Mouse (Mus musculus) kidney, embryonic 14.5 days (tissue): Measurements from ENCODE around the gene Ank. TPM values are rescaled to one million over a fixed set of nuclear protein-coding genes. Genes with fewer than 3 reads are reported as not detected.

Experiments
- ATAC-seq: fragments of 200-750 bp; cut with Nextera tagmentation; 2 replicates; pipeline ENCODE4 v1.8.0; 2017; ENCODE audit warnings: moderate number of reproducible peaks, mild to moderate bottlenecking, moderate TSS enrichment, moderate library complexity; ENCODE audit not compliant: low FRiP score, low TSS enrichment
- H3K27ac ChIP-seq: fragments of 300-500 bp; sonication (generic); 2 replicates; pipeline ENCODE4 v1.5.1; 2014; ENCODE audit warnings: low read depth, mild to moderate bottlenecking, low read length, moderate library complexity, mixed read lengths
- H3K27me3 ChIP-seq: fragments of 300-500 bp; sonication (generic); 2 replicates; pipeline ENCODE4 v1.6.1; 2014; ENCODE audit warnings: mild to moderate bottlenecking, low read length; ENCODE audit not compliant: control insufficient read depth, insufficient read depth
- H3K36me3 ChIP-seq: fragments of 300-500 bp; sonication (generic); 2 replicates; pipeline ENCODE4 v1.6.1; 2014; ENCODE audit warnings: low read length, mixed read lengths; ENCODE audit not compliant: control insufficient read depth, insufficient read depth
- H3K4me1 ChIP-seq: fragments of 300-500 bp; sonication (generic); 2 replicates; pipeline ENCODE4 v1.6.1; 2014; ENCODE audit warnings: low read length, mixed read lengths; ENCODE audit not compliant: control insufficient read depth, insufficient read depth
- H3K4me2 ChIP-seq: fragments of 300-500 bp; sonication (generic); replicated peaks from 2 replicates; pipeline ENCODE4 v1.6.1; 2014; ENCODE audit warnings: low read depth, mild to moderate bottlenecking, low read length
- H3K4me3 ChIP-seq: fragments of 300-500 bp; sonication (generic); 2 replicates; pipeline ENCODE4 v1.5.1; 2014; ENCODE audit warnings: mild to moderate bottlenecking, low read length
- H3K9ac ChIP-seq: fragments of 300-500 bp; sonication (generic); 2 replicates; pipeline ENCODE4 v1.6.1; 2014; ENCODE audit warnings: low read depth, mild to moderate bottlenecking, low read length, moderate library complexity
- H3K9me3 ChIP-seq: fragments of 300-500 bp; sonication (generic); 2 replicates; pipeline ENCODE4 v1.6.1; 2016; ENCODE audit warnings: low read length; ENCODE audit not compliant: control insufficient read depth
- WGBS: fragments of 180-500 bp; shearing (Covaris S2); extraction: QIAGEN DNeasy Blood & Tissue Kit; methylation state at CpG from one replicate; pipeline ENCODE4 v1.1.7; 2014; 5-methylcytosine and 5-hydroxymethylcytosine counted together
- microRNA-seq: library from miRNA; unstranded; fragments of <30 nt; microRNA quantifications from one replicate; pipeline ENCODE4, GENCODE M21; 2016
- polyA plus RNA-seq: library from polyadenylated mRNA; unstranded; fragments of >200 nt; fragmentation: Nextera tagmentation; extraction: Ambion mirVana; gene quantifications from 2 replicates; pipeline ENCODE4 v1.2.1, GENCODE M21; 2014

Ank gene
- polyA plus RNA-seq, 1 experiment from 2014 or later, result 10.3 TPM

- no peak for ATAC-seq
- H3K4me1 ChIP-seq, result peaks cover 14% of the 10 kb centered on the region
- H3K9ac ChIP-seq, result peak overlapping the region; percentile 88; the same call in 1 of the 2 replicates
- WGBS, result 77% methylated on average over 4 of the region's 4 CpGs
- peak overlapping the region; percentile 87 for H3K4me2 ChIP-seq
- H3K36me3 ChIP-seq, result peaks cover 9% of the 10 kb centered on the region; the same call in 1 of the 2 replicates
- no peak overlapping the region for H3K27ac ChIP-seq
- H3K9me3 ChIP-seq, result no peaks in the 10 kb centered on the region
- peak overlapping the region; percentile 78 for H3K4me3 ChIP-seq
- no peaks in the 10 kb centered on the region for H3K27me3 ChIP-seq
Observed at GRCm38 (mm10) chr15:27629046-27629445, 162.6 kb downstream of the Ank start.

GRCm38 (mm10) chr15:27629800-27630600 is 163.5 kb downstream of the Ank start:
- no peaks in the 10 kb centered on the region for H3K27me3 ChIP-seq
- peak overlapping the region; percentile 87 for H3K4me2 ChIP-seq
- peaks cover 9% of the 10 kb centered on the region; the same call in 1 of the 2 replicates for H3K36me3 ChIP-seq
- 3% methylated on average over 31 of the region's 53 CpGs for WGBS
- H3K4me3 ChIP-seq, result peak overlapping the region; percentile 78
- peaks cover 14% of the 10 kb centered on the region for H3K4me1 ChIP-seq
- H3K9me3 ChIP-seq, result no peaks in the 10 kb centered on the region
- H3K27ac ChIP-seq, result no peak overlapping the region
- peak overlapping the region; percentile 88 for H3K9ac ChIP-seq
- peak; percentile 74; the same call in 1 of the 2 replicates for ATAC-seq

- Histone ChIP-seq H3K27ac (peak within 1 kb of the TSS; percentile 30; the same call in 1 of the 2 replicates), H3K9ac (peak within 1 kb of the TSS; percentile 88), H3K27me3 (no peaks in the 10 kb centered on the region), H3K4me2 (peak within 1 kb of the TSS; percentile 87), H3K4me1 (peaks cover 14% of the 10 kb centered on the region), H3K36me3 (peaks cover 7% of the 10 kb centered on the region; the same call in 1 of the 2 replicates), H3K9me3 (no peaks in the 10 kb centered on the region), H3K4me3 (peak within 1 kb of the TSS; percentile 78)
- peak; percentile 99 for ATAC-seq
- 6% methylated on average over 54 of the region's 56 CpGs for WGBS
Observed at GRCm38 (mm10) chr15:27630601-27631383, 164.3 kb downstream of the Ank start, which contains the start of gene Otulin. Otulin (minus strand) TSS chr15:27630693.

- H3K9me3 ChIP-seq, result no peaks in the 10 kb centered on the region
- H3K4me1 ChIP-seq, result peaks cover 6% of the 10 kb centered on the region
- no peaks in the 10 kb centered on the region for H3K27me3 ChIP-seq
- no peak for ATAC-seq
- 85% methylated on average over 8 of the region's 8 CpGs for WGBS
- no peak overlapping the region for H3K27ac ChIP-seq
- H3K9ac ChIP-seq, result no peak overlapping the region
- no peak overlapping the region for H3K4me2 ChIP-seq
- H3K4me3 ChIP-seq, result no peak overlapping the region
- H3K36me3 ChIP-seq, result no peaks in the 10 kb centered on the region
Observed at GRCm38 (mm10) chr15:27633941-27634900, 167.7 kb downstream of the Ank start.

GRCm38 (mm10) chr15:27641171-27641570 is 174.7 kb downstream of the Ank start:
- H3K27ac ChIP-seq, result no peak overlapping the region
- H3K9me3 ChIP-seq, result no peaks in the 10 kb centered on the region
- no peak overlapping the region for H3K9ac ChIP-seq
- H3K4me1 ChIP-seq, result no peaks in the 10 kb centered on the region
- no peaks in the 10 kb centered on the region for H3K27me3 ChIP-seq
- H3K4me2 ChIP-seq, result no peak overlapping the region
- 58% methylated on average over 12 of the region's 12 CpGs for WGBS
- H3K4me3 ChIP-seq, result no peak overlapping the region
- ATAC-seq, result no peak
- H3K36me3 ChIP-seq, result no peaks in the 10 kb centered on the region

GRCm38 (mm10) chr15:27642895-27643294 is 176.4 kb downstream of the Ank start:
- Histone ChIP-seq H3K9me3 (no peaks in the 10 kb centered on the region), H3K9ac (no peak overlapping the region), H3K4me2 (no peak overlapping the region), H3K4me3 (no peak overlapping the region), H3K27me3 (no peaks in the 10 kb centered on the region), H3K27ac (no peak overlapping the region), H3K4me1 (no peaks in the 10 kb centered on the region), H3K36me3 (no peaks in the 10 kb centered on the region)
- 95% methylated on average over 3 of the region's 3 CpGs for WGBS
- no peak for ATAC-seq

Small RNAs within 50 kb of the gene (microRNA-seq; reads per million reads assigned to microRNA genes)
- gene Mir7117, result not detected

Other genes with a start within 250 kb of the Ank start
- 38.5 and 41.3 TPM in 2 replicates for gene Otulin, start 164.0 kb downstream of the Ank start, polyA plus RNA-seq
- 25.1 and 26.0 TPM in 2 replicates for gene Otulinl, start 214.9 kb downstream of the Ank start, polyA plus RNA-seq